Mouse (Mus musculus) R1 (cell line): ENCODE measurements around the gene Samd14.

Experiments used
- DNase-seq: peaks from one replicate; pipeline ENCODE4 v3.0.0-alpha.2; 2018; ENCODE audit warnings: low read depth, low spot score

Samd14 gene

GRCm38 (mm10) chr11:94989562-94990017 is 20.1 kb upstream of the Samd14 start:
- peak; percentile 94 for DNase-seq

DNA sequence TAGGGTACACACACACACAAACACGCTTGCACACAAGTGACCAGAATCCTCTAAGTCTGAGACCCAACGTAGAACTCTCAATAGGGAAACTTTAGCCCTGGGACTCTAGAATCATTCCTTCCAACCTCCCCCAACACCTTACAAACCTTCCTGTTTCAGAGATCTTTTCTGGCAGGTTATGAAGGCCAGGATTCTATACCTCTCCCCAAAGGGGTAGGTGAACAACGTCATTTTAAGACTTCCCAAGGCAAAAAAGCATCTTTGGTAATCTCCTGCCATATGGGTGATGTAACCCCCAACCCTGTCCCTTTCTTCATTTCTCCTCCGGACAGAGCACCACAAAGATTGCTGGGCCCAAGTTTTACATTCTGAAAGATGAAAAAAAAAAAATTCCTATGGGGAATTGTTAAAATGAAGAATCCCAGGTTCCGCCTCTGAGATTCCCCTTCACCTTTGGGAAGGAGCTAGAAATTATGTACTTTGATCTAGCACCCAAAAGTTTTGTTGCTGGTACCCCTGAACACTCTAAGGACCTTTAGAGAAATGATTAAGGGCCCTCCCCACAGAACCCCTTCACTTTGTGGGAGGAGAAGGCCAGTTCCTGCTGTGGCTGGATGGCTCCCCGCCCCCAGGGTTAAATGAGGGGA is 19.5 kb upstream of the Samd14 start:
- DNase-seq = no peak

DNA sequence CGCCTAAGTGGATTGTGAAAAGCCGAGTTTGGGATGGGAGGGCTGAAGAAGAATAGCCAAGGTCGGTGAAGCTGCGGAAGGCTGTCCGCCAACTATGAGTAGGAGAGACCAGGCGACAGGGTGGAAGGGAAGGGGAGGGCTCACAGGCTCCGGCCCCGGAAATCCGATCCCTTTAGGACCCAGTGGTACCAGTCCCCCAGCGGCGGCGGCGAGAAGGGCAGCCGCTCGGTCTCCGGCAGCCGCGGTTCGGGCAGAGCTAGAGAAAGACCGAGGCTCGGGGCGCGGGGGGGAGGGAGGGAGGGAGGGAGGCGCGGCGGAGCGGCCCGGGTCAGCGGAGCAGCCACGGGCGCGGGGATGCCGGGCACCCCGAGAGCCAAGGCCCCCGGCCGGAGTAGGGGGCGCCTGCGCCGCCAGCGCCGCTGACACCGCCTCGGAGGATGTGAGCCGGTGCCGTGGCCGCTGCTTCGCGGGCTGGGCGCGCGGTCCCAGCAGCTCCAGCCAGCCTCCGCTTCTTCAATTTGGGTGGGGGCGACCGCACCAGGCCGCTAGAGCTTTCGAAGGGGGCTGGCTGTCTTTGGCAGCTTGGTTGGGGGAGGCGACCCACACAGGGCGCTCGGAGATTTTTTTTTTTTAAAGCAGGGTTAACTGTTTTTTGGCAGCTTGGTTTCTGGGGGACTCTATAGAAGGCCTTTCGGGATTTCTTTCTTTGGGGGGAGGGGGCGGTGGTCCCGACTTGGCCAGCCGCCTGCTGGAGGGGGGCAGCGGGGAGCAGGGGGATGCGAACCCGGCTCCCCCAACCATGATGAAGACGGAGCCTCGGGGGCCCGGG is 18.7 kb upstream of the Samd14 start, which contains the start of gene Ppp1r9b:
TSS of gene Ppp1r9b (plus strand) at position 287 of the 829 bp plus-strand sequence.
- peak; percentile 91 for DNase-seq

GRCm38 (mm10) chr11:94991641-94992479 is 17.8 kb upstream of the Samd14 start:
- DNase-seq = no peak

- no peak for DNase-seq
These were observed 17.3 kb upstream of the Samd14 start for GRCm38 (mm10) chr11:94992480-94992753.

DNA sequence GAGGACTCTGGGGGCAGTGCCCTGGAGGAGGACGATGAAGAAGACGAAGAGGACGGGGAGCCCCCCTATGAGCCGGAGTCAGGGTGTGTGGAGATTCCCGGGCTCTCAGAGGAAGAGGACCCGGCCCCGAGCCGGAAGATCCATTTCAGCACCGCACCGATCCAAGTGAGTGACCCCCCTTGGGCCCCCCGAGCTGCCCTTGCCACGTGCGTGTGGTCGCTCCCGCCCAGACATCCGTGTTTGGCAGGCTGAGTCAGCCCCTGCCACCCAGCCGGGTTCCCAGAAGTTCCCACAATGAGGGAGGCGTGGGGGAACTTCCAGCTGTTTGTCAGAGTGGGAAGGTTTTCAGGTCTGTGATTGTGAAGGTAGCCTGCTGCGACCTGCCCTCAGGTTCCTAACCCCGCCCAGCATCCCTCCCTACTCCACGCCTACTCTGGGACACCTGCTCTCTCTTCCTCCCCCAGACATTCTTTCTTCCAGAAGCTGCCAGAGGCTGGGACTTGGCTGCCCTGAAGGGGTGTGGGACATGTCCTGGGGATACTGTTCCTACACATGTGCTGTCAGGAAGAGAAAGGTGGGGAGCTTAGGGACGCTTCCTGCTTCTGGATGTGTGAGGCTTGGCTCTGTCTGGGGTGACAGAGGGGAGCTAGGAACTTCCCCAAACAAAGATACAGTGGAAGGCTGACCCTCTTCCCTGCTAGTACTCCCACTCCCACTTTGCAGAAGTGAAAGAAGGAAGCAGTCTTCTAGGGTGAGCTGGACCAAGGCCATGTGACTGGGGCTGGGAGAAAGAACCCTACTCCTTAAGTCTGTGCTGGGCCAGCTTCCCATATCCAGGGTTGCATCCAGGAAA is 16.7 kb upstream of the Samd14 start:
- peak; percentile 94 for DNase-seq

GRCm38 (mm10) chr11:94994208-94994814 is 15.4 kb upstream of the Samd14 start:
- DNase-seq = no peak

DNA sequence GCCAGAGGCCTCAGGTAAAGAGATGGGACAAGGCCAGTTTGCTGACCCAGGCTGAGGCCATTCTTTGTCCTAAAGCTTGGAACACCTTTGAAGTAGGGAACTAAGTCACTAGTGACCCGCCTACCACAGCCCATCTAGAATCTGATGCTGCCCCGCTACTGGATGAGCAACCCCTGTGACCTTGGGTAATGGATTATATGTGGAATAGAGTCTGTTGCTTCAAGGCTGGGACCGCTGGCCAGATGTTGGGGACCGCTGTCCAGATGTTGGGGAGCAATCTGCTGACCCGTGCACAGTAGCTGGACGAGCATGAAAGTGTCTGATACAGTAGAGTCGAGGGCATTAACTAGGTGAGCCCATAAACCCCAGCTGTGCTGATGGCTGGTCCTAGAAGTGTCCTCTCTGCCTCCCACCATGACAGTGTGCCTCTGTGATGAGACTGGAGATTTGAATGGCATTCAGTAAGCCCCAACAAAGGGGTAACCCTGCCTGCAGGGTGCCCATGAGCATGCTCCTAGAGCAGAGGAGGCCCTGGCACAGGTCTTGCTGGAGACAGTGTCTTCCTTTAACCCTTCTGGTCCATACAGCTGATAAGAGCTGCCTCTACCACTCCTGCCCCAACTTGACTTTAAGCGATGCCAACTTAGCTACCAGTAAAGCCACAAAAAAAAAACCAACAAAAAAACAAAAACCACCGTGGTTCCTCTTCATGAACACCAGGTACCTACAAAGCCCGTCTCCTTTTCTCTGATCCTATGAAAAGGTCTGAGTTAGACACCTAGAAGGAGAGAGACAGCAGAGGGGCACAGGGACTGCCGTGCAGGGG is 14.5 kb upstream of the Samd14 start:
- DNase-seq = no peak

GRCm38 (mm10) chr11:94996101-94996500 is 13.6 kb upstream of the Samd14 start:
- DNase-seq = no peak

- no peak for DNase-seq
These were observed 12.7 kb upstream of the Samd14 start for GRCm38 (mm10) chr11:94996984-94997383.

GRCm38 (mm10) chr11:94997596-94997995 is 12.1 kb upstream of the Samd14 start:
- no peak for DNase-seq

DNA sequence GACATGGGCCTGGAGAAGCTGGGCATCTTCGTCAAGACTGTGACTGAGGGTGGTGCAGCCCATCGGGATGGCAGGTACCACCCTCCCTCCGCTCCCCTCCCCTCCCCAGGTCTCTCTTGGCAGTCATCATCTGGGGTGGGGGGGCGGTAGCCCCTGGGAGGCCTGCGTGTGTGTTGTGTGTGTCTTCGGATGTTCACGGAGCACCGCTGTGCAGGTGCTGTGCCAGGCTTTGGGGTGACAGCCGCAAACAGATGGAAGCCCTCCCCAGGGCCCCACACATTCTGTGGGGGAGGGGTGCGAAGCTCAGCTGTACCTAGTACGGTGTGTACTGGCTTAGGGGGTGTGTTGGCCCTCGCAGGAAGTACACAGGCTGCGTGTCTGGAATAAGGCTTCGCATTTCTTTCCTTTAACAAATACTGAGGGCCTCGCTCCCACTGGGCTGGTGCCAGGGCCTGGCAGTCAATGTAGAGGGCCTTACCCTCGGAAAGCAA is 11.6 kb upstream of the Samd14 start:
- no peak for DNase-seq

GRCm38 (mm10) chr11:95000128-95000527 is 9.6 kb upstream of the Samd14 start:
- DNase-seq = no peak

GRCm38 (mm10) chr11:95000548-95000947 is 9.1 kb upstream of the Samd14 start:
- no peak for DNase-seq

- DNase-seq = peak; percentile 79
These were observed 8.6 kb upstream of the Samd14 start for GRCm38 (mm10) chr11:95001058-95001457.

GRCm38 (mm10) chr11:95001584-95002347 is 7.9 kb upstream of the Samd14 start:
- DNase-seq = no peak

GRCm38 (mm10) chr11:95002705-95003104 is 7.0 kb upstream of the Samd14 start:
- no peak for DNase-seq

DNA sequence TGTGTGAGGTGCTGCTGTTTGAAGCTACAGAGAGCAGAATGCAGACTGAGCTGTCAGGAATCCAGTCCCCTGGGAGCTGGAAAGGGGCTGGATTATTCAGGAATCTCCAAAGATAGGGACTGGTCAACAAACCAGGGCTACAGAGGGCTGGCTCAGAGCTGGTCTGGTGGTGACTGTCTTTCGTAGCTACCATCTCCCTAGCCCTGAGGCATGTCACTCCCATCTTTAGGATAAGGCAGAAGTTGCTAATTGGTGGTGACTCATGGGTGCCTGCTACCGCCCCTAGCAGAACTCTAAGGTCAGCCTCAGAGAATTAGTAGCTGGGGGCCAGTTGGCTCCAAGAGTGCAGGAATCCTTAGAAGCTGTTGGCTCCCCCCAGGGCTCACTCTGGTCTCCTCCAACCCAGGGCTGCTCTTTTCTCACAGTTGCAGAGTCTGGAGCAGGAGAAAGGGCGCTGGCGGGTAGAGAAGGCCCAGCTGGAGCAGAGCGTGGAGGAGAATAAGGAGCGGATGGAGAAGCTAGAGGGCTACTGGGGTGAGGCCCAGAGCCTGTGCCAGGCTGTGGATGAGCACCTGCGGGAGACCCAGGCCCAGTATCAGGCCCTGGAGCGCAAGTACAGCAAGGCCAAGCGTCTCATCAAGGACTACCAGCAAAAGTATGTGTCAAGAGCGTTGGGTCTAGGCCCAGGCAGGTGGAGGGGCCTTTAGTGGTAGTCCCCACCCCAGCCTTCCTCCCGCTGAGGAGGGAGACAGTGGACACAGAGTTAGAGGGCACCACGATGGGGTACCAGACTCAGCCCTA is 5.3 kb upstream of the Samd14 start:
- no peak for DNase-seq

GRCm38 (mm10) chr11:95004937-95005198 is 4.8 kb upstream of the Samd14 start:
- DNase-seq = no peak
